Mouse (Mus musculus): ENCODE measurements at regions not wholly inside any gene's neighbourhood (a gene's known extent, or its start where the extent isn't known, plus 50 kb on each side); places are given as distances from the start of the nearest gene placed in this dataset.

DNA sequence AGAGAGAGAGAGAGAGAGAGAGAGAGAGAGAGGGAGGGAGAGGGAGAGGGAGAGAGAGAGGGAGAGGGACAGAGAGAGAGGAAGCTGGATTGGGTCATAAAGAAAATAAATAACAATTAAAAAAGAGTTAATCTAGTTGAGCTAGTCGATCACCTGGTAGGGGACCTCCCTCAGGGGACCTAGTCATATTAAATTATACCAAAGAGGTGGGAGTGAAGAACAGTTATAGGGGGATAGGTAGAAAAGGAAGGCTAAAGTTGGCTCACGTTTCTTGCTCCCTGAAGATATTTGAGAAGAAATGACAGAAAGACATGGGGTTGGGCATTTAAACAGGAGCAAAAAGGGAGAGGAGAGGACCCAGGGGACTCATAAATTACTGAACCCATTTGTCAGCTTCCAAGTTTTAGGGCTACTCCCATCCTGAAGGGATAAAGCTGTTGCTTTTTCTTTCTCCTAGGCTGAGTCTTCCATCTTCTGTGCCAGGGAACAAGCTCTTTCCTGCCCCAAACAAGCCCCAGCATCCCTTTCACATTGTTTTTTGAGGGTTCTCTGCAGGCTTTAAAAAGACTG is 70.3 kb downstream of the Alg10b start:
- TF ChIP-seq CTCF (IDR thresholded peaks at IDR 0.05; ENCODE audit: control insufficient read depth, insufficient read depth, insufficient read length) (no peak), MYOG (IDR thresholded peaks at IDR 0.05; ENCODE audit: control insufficient read depth, extremely low read depth, insufficient read length) (no peak), USF1 (IDR thresholded peaks at IDR 0.05; ENCODE audit: low read depth) (no peak), MYOD1 (IDR thresholded peaks at IDR 0.05; ENCODE audit: control insufficient read depth, insufficient read length, low read depth) (no peak), MAX (IDR thresholded peaks at IDR 0.05) (no peak)
